Mouse (Mus musculus) spleen, postnatal 4 days (tissue): ENCODE data around the gene Ap1m2.

Experiments
- DNase-seq, 2 experiments: peaks; one replicate each; pipeline ENCODE4 v3.0.0; 2022; ENCODE audit warnings: low spot score in 2 of 2

Gene Ap1m2

DNA sequence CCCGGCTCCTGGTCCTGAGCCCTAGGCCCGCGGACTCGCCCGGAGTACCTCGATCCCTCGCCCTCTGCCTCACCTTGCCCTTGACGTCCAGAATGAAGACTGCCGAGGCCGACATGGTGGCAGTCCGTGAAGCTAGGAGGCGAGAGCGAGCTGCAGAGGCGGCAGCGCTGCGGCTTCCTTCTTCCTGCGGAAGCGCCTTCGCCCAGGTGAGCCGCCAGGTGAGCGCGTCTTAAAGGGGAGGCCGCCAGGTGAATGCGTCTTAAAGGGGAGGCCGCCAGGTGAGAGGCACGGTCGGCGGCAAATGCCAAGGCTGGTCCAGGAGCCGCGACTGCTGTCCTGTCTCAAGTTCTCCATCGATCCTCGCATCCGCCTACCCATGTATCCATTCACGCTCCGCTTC lies at the start of gene Ap1m2:
Gene Ap1m2, minus strand, starts transcription at position 204 of the 400 bp plus-strand sequence.
- no peak for DNase-seq

DNA sequence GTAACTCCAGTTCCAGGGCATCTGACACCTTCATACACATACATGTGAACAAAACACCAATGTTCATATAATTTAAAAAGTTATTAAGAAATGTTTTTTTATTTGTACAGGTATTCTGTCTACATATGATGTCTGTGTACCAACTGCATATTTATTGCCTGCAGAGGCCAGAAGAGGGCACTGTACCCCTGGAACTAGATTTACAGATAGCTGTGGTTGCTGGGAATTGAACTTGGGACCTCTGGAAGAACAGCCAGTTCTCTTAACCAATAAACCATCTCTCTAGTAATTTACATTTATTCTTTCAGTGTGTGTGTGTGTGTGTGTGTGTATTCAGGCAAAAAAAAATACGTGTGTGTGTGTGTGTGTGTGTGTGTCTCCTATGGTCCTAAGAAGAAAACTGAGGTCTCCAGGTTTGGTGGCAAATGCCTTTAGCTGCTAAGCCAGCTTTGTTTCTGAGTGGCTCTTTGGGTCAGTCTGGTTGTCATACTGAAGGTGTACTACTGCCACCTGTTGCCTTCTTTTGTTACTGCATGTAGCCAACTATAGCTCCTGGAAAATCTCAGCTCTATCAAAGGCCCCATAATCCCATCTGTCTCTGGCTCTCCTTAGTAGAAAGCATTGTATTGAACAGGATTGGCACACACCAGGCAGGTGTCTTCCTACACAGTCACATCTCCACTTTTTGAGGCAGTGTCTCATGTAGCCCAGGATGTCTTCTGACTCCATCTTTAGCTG lies 45.0 kb upstream of the Ap1m2 start:
- peak; percentile 64 to 85 for DNase-seq

DNA sequence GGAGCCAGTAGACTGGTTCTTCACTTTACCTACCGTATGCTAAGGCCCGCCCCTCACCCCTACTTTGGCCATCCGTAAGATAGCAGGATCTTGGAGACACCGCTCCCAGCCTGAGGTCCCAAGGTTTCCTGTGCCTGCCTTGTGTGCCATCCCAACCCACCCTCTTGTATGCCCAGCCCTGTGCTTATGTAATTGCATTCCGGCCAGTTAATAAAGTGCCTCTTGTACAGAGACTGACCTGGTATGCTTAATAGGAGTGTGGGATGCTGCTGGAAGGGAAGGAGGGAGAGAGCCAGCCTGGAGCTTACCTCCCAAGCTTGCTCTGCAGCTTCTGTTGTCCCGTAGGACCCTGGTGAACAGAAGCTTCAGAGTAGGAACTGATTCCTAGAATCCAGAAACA lies 42.7 kb upstream of the Ap1m2 start:
- DNase-seq = no peak

DNA sequence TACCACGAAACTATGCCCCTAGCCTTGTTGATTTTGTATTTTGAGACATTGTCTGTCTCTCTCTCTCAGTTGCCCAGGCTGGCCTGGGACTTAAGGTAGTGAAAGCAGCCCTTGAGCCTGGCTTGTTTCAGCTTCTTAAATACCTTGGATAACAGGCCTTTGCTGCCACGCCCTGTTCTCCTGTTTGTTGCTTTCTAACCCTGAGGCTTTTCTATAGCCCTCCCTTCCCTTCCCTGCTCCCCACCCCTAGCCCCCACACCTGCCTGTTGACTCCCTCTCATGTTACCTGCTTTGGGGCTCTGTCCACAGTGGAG lies 41.2 kb upstream of the Ap1m2 start:
- no peak for DNase-seq

DNA sequence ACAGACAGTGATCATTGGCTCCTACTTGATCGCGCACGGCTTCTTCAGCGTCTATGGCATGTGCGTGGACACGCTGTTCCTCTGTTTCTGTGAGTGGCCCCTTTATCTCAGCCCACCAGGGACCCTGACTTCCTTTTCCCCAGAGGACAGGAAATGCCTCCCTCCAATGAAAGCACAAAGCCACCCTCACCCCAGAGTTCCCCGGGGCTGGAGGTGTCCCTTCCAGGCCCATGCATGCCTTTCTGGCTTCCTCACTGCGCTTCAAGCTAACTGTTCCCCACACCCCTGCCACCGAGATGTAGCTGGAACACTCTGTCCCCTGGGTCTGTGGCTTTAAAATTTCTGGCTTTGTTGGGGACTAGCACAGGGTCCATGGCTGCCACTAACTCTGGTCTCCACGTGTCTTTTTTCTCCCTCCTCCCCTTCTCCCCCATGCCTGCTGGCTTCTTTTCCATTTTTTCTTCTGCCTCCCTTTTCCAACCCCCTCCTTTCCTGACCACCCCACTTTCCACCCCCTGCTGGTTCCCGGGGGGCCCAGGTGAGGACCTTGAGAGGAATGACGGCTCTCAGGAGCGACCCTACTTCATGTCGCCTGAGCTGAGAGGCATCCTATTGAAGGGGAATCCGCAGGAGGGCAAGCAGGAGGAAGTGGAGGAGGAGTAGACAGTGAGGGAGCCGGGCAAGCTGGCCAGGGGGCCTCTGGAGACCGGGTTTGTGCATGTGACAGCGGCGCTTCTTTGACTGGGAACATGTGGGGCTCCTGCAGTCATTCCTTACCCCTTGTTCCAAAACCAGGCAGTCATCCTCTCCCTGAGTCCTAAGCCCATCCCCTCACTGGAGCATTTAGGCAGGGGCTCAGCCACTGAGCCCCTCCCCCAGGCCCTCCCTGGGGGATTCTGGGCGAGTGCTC lies 40.6 kb upstream of the Ap1m2 start:
- no peak for DNase-seq

DNA sequence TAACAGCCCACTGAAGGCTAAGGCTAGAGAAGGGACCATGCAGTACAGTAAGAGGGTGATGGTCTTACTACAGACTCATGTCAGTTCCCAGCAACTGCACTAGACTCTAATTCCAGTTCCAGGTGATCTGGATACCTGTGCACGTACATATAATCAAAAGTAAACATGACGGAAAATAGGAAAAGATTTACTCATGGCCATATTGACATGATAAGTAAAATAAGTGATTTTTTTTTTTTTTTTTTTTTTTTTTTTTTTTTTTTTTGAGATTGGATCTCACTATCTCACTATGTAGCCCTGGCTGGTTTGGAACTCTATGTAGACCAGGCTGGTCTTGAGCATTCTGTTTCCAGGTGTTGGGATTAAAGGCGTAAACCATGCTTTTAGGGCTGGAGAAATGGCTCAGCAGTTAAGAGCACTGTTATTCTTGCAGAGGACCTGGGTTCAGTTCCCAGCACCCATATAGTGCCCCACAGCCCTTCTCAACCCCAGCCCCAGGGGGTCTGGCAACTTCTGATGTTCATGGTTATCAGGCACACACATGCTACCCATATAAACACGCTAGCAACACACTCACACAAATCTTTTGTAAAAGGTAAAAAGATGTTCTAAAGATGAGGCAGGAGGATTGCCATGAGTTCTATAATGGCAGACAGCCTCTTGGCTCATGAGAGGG lies 39.7 kb upstream of the Ap1m2 start:
- no peak for DNase-seq

DNA sequence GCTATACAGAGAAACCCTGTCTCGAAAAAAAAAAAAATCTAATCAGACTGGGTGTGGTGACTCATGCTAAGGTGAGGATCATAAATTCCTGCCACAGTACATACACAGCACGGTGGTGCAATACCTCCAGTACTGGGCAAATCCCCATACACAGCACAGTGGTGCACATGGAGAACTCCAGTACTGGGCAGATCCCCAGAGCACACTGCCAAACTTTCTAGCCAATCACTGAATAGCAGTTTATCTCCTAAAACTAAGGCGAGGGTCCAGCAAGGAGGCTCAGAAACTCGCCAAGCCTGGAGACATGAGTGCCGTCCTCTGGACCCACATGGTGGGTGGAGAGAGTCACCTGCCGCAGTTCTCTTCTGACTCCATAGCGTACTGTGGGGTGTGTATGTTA lies 39.0 kb upstream of the Ap1m2 start:
- DNase-seq = no peak

DNA sequence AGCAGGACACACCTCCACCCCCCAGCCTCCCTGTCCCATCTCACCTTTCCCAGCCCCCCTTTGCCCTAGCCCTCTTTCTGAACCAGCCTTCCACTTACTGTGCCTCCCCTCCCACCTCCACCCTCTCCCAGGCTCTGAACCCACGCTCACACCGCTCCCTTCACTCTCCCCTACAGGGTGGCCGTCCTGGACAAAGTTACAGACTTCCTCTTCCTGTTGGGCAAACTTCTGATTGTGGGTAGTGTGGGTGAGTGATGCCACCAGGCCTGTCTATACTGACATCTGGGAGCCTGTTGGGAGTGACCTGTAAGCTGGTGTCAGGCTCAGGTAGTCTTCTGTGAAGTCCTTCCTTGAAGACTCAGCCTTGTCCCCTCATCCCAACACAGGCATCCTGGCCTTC lies 36.0 kb upstream of the Ap1m2 start:
- no peak for DNase-seq

DNA sequence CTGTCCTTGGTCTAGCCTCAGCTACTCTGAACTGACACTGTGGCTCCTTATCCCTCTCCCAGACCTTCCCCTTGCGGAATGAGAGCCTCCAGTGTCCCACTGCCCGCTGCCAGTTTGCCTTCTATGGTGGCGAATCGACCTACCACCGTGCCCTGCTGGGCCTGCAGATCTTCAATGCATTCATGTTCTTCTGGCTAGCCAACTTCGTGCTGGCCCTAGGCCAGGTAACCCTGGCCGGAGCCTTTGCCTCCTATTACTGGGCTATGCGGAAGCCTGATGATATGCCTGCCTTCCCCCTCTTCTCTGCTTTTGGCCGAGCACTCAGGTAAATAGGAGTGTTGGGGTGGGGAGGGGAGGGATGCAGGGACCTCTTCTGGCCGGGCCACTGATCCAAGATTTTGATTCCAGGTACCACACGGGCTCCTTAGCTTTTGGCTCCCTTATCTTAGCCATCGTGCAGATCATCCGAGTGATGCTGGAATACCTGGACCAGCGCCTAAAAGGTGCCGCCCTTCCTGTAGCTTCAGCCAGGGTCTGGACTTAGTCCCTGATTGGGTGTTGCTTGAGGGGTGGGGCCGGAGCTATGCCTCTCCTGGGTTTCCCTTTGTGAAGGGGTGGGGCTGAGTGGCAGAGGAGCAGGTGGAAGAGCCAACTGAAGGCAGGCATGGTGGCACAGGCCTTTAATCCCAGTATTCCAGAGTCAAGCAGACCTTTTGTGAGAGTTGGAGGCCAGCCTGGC lies 34.7 kb upstream of the Ap1m2 start:
- no peak for DNase-seq

DNA sequence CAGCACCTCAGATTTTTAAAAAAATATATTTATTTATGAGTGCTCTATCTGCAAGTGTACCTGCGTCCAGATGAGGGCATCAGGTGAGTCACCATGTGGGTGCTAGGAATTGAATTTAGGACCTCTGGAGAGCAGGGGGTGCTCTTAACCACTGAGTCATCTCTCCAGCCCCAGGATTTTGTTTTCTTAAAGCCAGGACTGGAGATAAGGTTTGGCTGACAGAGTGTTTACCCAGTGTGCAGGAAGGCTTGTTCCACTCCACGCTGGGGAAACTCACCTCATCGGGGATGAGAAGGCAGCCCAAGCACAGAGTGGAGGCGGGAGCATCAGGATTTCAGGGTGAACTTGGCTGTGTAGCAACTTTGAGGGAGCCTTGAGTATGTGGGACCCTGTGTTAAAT lies 28.3 kb upstream of the Ap1m2 start:
- DNase-seq = no peak

DNA sequence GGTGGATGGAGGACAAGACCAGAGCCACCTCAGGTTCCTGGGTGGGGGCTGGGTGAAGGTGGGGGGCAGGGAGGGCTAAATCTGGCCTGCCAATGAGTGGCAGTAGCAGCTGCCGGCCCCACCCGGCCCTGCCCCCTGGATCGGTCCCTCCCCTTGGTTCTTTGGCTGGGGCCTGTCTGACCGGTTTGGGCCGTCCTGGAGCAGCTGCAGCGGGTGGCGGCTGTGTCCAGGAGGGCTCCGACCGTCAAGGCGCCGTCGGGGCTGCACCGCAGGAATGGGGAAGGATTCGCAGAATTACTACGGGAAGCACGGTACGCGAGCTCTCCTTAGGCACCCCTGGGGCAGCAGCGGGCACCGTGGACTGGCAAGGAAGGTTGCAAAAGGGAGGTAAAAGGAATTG lies 25.5 kb upstream of the Ap1m2 start:
- no peak for DNase-seq

DNA sequence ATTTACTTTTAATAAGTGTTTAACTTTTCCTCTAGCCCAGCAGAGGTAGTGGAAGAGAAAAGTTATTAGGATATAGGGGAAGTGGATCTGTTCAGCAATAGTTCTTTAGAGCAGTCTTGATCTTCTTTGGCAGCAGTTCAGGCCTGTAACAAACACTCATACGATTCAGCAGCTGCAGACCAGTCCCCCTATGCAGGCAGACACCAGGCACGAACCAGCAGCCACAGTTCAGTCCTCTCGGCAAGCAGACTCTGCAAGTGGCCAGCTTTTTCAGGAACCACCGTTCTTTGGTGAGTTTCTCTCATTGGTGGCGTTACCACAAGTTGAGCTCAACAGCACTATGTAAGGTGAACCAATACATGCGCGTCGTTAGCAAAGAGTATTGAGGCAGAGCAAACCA lies 24.4 kb upstream of the Ap1m2 start:
- no peak for DNase-seq

DNA sequence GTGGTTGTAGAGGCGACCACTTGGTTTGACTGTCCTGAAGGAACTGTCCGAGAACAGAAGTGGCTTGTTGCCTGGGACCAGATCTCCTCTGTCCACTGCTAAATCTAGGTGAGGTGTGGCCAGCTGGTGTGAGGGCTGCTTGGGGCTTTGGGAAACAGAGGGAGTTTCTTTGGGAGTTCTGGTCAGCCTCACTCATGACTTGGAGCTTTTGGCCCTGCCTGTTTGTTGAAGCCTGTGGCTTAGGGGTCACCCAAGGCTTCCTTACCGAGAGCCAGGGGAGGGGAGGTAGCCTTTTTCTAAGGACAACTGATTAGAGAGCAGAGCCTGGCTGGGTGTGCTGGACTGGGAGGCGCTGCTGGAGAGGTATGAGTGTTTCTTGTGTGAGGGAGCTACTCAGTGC lies 23.3 kb upstream of the Ap1m2 start:
- no peak for DNase-seq

DNA sequence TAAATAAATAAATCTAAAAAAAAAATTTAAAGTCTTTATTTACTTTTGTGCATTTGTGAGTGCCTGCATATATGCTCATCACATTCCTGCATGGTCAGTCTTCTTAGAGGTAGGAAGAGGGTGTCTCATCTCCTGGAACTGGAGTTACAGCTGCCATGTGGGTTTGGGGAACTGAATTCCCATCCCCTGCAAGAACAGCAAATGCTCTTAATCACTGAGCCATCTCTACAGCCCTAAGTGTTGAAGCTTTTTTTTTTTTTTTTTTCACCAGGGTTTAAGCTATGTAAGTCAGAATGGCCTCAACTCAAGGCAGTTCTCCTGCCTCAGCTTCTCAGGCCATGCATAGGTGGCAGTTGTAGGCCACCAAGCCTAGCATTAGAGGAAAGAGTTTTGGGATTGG lies 22.6 kb upstream of the Ap1m2 start:
- no peak for DNase-seq

DNA sequence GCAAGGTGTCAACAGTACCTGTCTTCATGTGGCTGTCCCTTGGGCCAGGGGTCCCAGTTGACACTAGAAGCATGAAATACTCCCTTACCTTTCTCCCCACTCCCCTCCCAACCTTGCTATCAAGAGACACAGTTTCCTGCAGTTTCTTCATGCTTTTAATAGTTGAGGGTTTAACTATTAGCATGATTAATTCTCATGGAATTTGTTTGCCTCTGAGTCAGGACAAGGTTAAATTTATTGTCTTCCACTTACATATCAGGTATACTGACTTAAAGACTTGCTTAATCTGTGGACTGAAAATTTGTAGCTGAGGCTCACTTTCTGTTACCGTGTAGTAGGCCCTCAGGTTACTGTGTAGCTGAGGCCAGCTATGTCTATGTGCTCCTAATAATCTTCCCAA lies 21.4 kb upstream of the Ap1m2 start:
- no peak for DNase-seq

DNA sequence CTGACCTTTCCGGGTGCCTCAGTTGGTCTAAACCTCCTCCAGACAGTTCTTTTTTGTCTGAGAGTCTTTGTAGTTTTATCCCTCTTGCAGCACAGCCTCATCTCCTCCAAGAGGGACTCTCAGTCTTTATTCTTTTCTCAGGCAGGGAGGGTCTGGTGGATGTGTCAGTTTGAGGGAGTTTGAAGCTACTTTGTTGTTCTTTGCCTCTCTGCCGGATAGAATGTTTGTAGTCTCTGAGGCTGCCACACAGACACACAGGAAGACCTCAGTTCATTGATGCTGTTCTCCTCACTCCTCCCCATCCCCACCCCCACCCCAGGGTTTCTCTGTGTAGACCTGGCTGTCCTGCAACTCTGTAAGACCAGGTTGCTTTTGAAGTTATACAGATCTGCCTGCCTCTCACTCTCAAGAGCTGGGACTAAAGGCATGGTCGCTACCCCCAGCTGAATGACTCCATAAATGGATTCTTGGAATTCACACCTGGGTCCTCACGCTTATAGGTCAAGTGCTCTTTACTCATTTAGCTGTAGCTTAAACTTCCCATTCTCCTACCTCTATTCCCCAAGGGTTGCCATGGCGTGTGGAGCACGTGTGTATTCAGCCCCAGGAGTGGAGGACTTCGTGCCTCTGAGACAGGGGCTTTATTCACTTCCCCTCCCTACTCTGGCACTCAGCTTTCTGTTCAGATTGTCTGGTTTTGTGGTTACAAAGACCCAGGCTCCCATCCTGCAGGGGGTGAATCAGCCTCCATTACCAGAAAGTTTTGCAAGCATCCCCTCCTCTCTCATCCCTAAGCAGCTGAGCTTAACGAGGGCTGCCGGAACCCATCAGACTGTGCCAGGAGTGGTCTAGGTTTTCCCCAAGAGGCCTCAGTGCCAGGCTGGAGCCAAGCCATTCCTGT lies 20.3 kb upstream of the Ap1m2 start:
- no peak for DNase-seq

DNA sequence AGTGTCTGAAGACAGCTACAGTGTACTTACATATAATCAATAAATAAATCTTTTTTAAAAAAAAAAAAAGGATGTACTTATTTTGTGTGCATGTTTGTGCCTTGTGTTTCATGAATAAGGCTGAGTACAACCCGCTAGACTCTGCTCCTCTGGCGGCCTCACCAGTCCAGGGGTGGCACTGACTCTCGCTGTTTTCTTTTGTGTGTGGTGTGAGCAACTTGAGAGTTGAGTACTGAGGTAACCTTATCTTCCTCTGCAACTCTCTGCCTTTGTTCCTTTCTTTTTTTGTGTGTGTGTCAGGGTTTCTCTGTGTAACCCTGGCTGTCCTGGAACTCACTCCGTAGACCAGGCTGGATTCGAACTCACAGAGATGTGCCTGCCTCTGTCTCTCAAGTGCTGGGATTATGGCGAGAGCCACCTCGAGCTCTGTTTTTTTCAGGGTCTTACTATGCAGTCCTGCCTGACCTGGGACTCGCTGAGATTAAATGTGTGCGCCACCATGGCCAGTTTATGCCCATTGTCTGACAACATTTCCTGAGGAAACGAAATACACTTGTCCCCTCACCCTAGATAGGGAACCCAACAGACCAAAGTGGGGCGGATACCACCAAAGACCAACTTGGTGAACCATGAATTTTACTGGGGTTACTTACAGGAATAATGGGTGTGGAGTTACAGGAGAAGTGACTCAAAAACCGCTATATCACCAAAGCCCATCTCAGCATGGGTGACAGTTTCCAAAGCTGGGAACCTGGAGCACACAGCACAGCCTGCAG lies 19.4 kb upstream of the Ap1m2 start:
- DNase-seq = no peak

DNA sequence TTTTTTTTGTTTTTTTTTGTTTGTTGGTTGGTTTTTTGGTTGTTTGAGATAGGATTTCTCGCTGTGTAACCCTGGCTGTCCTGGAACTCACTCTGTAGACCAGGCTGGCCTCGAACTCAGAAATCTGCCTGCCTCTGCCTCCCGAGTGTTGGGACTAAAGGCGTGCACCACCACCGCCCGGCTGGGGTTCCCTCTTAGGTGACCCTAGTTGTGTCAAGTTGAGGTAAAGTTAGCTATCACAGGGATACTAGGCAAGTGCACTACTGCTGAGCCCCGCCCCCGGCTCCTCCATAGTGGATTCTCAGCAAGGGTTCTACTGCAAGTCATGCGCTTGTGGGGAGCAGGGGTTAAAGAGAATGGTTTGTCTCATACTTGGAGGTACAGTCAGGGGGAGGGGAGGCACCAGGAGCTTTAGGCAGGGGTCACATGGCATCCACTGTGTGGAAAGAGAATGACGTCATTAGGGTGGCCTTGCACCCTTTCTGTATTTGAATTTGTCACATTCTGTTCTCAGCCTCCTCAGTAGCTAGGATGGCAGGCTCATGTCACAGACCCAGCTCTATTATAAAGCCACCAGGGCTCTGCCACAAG lies 17.7 kb upstream of the Ap1m2 start:
- DNase-seq = no peak

DNA sequence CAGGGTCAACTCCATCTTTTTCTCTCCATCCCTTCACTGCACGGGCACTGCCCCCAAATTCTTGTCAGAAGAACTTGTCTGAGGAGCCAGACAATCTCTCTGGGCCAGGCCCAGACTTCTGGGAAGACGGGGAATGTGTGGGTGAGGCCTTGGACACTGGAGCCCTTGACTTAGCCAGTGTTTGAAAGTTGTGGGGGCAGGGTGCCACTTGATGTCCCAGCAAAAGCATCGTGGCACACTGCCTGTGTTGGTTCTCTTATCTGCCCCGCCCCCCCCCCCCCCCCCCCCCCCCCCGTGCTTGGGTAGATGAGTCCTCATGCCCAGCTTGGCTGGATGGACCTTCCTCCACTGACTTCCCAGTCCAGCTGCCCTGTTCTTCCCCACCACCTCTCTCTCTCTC lies 16.9 kb upstream of the Ap1m2 start:
- no peak for DNase-seq

DNA sequence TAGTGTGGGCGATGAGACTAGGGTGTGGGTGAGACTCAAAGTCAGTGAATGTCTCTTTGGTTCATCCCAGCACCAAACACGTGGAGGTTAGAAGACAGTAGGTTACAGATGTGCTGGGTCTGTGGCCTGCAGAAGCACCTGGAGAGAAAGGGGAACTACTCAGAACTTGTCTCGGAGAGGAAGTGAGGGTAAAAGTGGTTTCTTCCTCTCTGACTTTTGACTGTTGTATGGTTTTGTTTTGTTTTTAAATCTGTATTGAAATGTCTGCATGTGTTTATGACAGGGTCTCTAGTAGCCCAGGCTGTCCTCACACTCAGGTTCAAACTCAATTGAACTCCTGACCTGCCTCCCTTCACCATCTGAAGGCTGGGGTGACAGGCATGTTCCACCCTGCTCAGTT lies 15.9 kb upstream of the Ap1m2 start:
- DNase-seq = no peak
